Mouse (Mus musculus): Measurements from ENCODE around the gene Olfr53. TPM values are rescaled to one million over a fixed set of nuclear protein-coding genes. Genes with fewer than 3 reads are reported as not detected.
"Not testable (repeated sequence)": the region's sequence is repeated elsewhere in the genome, so short reads cannot be mapped to it uniquely, and the experiment has no call there.

The Olfr53 gene
- polyA plus RNA-seq (2011; ENCODE audit: insufficient read depth, insufficient read length, low replicate concordance, missing spikeins) = not detected in 2 replicates

DNA sequence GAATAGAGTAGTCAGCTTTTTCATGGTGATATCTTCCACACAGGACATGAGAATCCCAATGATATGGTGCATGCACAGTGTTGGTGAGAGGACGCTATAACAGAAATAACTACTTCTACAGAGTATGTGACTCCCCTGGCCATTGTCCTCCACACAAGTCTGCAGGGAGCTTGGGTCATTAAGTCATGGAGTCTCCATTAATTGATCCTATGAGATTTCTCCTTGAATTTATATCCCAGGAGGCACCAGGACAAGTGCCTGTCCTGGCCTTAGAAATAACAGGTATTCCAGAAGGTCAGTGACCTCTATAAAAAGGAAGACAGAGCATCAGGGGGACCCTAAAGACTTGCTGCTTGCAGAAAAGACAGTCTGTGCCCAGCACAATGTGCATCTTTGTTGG lies at the start of gene Olfr53:
TSS of gene Olfr53 (plus strand) at position 301 of the 400 bp plus-strand sequence.
- 70% methylated on average over 1 of the region's 1 CpGs for WGBS
- no peak within 1 kb of the TSS for H3K27ac ChIP-seq (ENCODE audit: control insufficient read depth, insufficient read depth, low read depth, low read length, poor library complexity)
- H3K4me3 ChIP-seq (replicated peaks; ENCODE audit: control insufficient read depth, low read depth, low read length) = no peak within 1 kb of the TSS
- H3K4me1 ChIP-seq (ENCODE audit: control insufficient read depth, insufficient read depth, low read length) = no peaks in the 10 kb centered on the region
- no peak for TF ChIP-seq POLR2A (IDR thresholded peaks at IDR 0.05; ENCODE audit: borderline replicate concordance, control insufficient read depth, low read depth, low read length)
- no peak for TF ChIP-seq CTCF (IDR thresholded peaks at IDR 0.05; ENCODE audit: control insufficient read depth, insufficient read depth, low read length)

DNA sequence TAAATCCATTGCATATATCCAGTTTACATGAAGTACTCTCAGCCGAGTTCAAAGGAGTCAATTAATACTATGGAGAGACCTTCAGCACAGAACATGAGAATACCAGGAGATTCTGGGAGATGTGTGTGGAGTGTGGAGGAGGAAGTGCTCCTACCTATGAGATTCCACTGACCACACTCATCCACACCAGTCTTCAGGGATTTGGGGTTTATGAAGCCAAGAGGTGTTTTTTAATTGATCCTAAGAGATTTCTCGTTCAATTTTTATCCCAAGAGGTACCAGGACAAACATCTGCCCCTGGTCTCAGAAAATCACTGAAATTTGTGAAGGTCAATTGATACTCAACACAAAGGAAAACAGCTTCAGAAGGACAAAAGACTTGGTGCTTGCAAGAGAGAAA lies 45.3 kb upstream of the Olfr53 start, which contains the start of gene Olfr46:
TSS of gene Olfr46 (plus strand) at position 301 of the 400 bp plus-strand sequence.
- not testable (repeated sequence) for H3K4me3 ChIP-seq (replicated peaks; ENCODE audit: control insufficient read depth, low read depth, low read length); H3K27ac ChIP-seq (ENCODE audit: control insufficient read depth, insufficient read depth, low read depth, low read length, poor library complexity); H3K4me1 ChIP-seq (ENCODE audit: control insufficient read depth, insufficient read depth, low read length)
- WGBS = 74% methylated on average over 2 of the region's 2 CpGs

DNA sequence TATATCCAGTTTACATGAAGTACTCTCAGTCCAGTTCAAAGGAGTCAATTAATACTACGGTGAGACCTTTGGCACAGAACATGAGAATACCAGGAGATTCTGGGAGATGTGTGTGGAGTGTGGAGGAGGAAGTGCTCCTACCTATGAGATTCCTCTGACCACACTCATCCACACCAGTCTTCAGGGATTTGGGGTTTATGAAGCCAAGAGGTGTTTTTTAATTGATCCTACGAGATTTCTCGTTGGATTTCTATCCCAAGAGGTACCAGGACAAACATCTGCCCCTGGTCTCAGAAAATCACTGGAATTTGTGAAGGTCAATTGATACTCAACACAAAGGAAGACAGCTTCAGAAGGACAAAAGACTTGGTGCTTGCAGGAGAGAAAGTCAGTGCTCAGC lies 17.6 kb upstream of the Olfr53 start, which contains the start of gene Olfr61:
TSS of gene Olfr61 (plus strand) at position 301 of the 400 bp plus-strand sequence.
- not testable (repeated sequence) for H3K4me3 ChIP-seq (replicated peaks; ENCODE audit: control insufficient read depth, low read depth, low read length); H3K4me1 ChIP-seq (ENCODE audit: control insufficient read depth, insufficient read depth, low read length); H3K27ac ChIP-seq (ENCODE audit: control insufficient read depth, insufficient read depth, low read depth, low read length, poor library complexity)
- WGBS = 67% methylated on average over 3 of the region's 3 CpGs

DNA sequence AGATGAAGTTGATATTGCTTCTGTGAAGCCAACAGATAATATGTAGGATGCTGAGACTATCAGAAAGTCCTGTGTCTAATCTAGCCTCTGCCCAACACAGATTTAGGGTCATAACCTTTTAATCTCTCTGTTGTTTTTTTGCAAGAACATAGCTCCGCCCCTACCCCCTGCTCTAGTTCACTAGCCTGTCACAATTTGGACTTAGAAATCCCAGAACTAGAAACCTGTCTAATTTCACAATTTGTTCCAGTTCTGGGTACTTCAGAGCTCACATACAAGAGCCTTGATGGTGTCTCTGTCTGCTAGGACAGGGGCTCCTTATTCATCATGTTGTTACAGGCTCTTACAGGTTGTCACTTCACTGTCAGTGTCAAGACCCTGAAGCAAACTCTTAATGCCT lies 15.7 kb upstream of the Olfr53 start:
- no peak overlapping the region for H3K4me3 ChIP-seq (replicated peaks; ENCODE audit: control insufficient read depth, low read depth, low read length)
- H3K27ac ChIP-seq (ENCODE audit: control insufficient read depth, insufficient read depth, low read depth, low read length, poor library complexity) = no peak overlapping the region
- no peaks in the 10 kb centered on the region for H3K4me1 ChIP-seq (ENCODE audit: control insufficient read depth, insufficient read depth, low read length)
- TF ChIP-seq POLR2A (IDR thresholded peaks at IDR 0.05; ENCODE audit: borderline replicate concordance, control insufficient read depth, low read depth, low read length) (no peak), CTCF (IDR thresholded peaks at IDR 0.05; ENCODE audit: control insufficient read depth, insufficient read depth, low read length) (no peak)
- 63% methylated on average over 1 of the region's 1 CpGs for WGBS

DNA sequence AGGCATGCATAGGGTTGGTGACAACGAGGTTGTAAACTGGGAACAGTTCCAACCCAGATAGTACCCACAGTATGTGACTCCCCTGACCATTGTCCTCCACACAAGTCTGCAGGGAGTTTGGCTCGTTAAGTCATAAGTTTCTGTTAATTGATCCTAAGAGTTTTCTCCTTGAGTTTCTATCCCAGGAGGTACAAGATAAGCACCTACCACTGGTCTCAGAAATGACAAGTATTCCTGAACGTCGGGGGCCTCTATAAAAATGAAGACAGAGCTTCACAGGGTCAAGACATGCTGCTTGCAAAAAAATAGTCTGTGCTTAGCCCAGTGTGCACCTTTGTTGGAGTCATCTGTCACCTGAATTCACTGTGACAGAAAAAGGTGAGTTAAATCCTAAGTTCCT lies 13.4 kb downstream of the Olfr53 start, which contains the start of gene Olfr539:
TSS of gene Olfr539 (plus strand) at position 301 of the 400 bp plus-strand sequence.
- Histone ChIP-seq H3K4me1 (ENCODE audit: control insufficient read depth, insufficient read depth, low read length) (no peaks in the 10 kb centered on the region), H3K27ac (ENCODE audit: control insufficient read depth, insufficient read depth, low read depth, low read length, poor library complexity) (no peak within 1 kb of the TSS), H3K4me3 (replicated peaks; ENCODE audit: control insufficient read depth, low read depth, low read length) (no peak within 1 kb of the TSS)
- no peak for TF ChIP-seq POLR2A (IDR thresholded peaks at IDR 0.05; ENCODE audit: borderline replicate concordance, control insufficient read depth, low read depth, low read length)
- TF ChIP-seq CTCF (IDR thresholded peaks at IDR 0.05; ENCODE audit: control insufficient read depth, insufficient read depth, low read length) = no peak
- 73% methylated on average over 4 of the region's 4 CpGs for WGBS

DNA sequence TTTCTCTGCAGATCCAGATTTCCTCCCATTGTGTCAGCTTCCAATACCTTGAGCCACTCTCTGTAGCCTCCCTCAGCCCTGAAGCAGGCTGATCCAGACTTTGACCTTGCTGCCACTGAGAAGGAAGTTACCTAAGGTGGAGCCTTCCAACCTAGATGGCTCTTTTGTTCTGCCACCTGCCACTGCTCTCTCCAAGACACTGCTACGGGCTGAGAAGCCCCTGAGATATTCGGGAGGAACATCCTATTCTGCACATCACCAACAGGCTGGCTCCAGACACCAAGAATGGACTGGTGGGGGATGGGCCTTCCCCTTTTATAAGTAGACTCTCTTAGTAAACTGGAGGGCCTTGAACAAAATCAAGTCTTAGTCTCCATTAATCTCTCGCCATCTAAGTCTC lies 24.4 kb downstream of the Olfr53 start:
- H3K27ac ChIP-seq (ENCODE audit: control insufficient read depth, insufficient read depth, low read depth, low read length, poor library complexity); H3K4me1 ChIP-seq (ENCODE audit: control insufficient read depth, insufficient read depth, low read length): not testable (repeated sequence)

DNA sequence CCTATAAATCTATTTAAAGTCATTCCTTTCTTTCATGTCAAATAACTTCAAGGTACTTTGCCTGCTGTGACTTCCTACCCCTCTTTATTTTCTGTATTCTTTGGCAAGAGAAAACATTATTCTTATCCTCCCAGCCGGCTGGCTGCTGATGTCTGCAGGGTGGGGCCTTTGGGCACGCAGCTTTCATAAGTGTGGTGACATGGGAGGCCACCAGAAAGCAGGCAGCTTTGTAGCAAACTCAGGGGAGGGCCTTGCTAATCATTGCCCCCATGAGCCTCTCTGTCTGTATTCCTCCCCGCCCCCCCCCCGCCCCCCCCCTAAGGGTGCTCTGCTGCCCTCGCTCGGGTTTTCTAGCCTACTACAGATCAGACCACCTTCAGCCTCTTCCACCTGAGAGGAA lies 29.6 kb downstream of the Olfr53 start:
- H3K4me3 ChIP-seq (replicated peaks; ENCODE audit: control insufficient read depth, low read depth, low read length) = no peak overlapping the region
- no peak for TF ChIP-seq POLR2A (IDR thresholded peaks at IDR 0.05; ENCODE audit: borderline replicate concordance, control insufficient read depth, low read depth, low read length)
- no peak for TF ChIP-seq CTCF (IDR thresholded peaks at IDR 0.05; ENCODE audit: control insufficient read depth, insufficient read depth, low read length)
- WGBS = 6% methylated on average over 4 of the region's 6 CpGs
- H3K4me1 ChIP-seq (ENCODE audit: control insufficient read depth, insufficient read depth, low read length) = no peaks in the 10 kb centered on the region
- no peak overlapping the region for H3K27ac ChIP-seq (ENCODE audit: control insufficient read depth, insufficient read depth, low read depth, low read length, poor library complexity)

More for the DNA sequence above, 24.4 kb downstream of the Olfr53 start:
- WGBS = 67% methylated on average over 3 of the region's 3 CpGs
- not testable (repeated sequence) for H3K4me3 ChIP-seq (replicated peaks; ENCODE audit: control insufficient read depth, low read depth, low read length)

DNA sequence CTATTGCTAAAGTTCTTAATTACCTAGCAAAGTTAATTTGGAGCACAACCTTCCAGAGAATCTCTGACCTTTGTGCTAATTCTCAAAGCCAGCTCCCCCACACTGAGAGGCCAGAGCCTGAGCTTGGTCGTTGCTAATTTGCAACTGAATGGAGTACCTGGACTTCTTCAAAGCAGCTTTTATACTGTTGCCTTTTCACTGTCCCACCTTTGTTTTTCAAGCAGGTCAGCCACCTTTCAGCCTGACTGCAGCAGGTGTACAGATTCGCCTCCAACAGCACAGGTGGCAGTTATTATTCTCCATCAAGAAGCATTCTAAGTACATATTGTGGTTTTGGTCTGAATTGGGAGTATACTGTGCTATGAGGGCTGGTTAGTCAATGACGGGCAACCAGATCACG lies 33.3 kb downstream of the Olfr53 start:
- H3K27ac ChIP-seq (ENCODE audit: control insufficient read depth, insufficient read depth, low read depth, low read length, poor library complexity); H3K4me1 ChIP-seq (ENCODE audit: control insufficient read depth, insufficient read depth, low read length); H3K4me3 ChIP-seq (replicated peaks; ENCODE audit: control insufficient read depth, low read depth, low read length): not testable (repeated sequence)
- 48% methylated on average over 4 of the region's 4 CpGs for WGBS

DNA sequence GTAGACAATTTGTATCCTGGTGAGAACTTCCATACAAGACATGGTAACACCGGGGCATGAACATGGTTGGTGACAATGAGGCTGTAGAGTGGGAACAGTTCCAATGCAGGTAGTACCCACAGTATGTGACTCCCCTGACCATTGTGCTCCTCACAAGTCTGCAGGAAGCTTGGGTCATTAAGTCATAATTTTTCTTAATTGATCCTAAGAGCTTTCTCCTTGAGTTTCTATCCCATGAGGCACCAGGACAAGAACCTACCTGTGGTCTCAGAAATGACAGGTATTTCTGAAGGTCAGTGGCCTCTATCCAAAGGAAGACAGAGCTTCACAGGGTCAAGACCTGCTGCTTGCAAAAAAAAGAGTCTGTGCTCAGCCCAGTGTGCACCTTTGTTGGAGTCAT lies 35.4 kb downstream of the Olfr53 start, which contains the start of gene Olfr45:
TSS of gene Olfr45 (plus strand) at position 301 of the 400 bp plus-strand sequence.
- Histone ChIP-seq H3K4me1 (ENCODE audit: control insufficient read depth, insufficient read depth, low read length) (no peaks in the 10 kb centered on the region), H3K4me3 (replicated peaks; ENCODE audit: control insufficient read depth, low read depth, low read length) (no peak within 1 kb of the TSS), H3K27ac (ENCODE audit: control insufficient read depth, insufficient read depth, low read depth, low read length, poor library complexity) (no peak within 1 kb of the TSS)
- WGBS = 76% methylated on average over 1 of the region's 1 CpGs
- no peak for TF ChIP-seq CTCF (IDR thresholded peaks at IDR 0.05; ENCODE audit: control insufficient read depth, insufficient read depth, low read length)
- TF ChIP-seq POLR2A (IDR thresholded peaks at IDR 0.05; ENCODE audit: borderline replicate concordance, control insufficient read depth, low read depth, low read length) = no peak
